Mouse (Mus musculus) inflammation-experienced regulatory T-cells, adult 6 months (primary cell): ENCODE measurements around the gene Rcvrn. TPM values are rescaled to one million over a fixed set of nuclear protein-coding genes. Genes with fewer than 3 reads are reported as not detected.

ENCODE experiments used
- ATAC-seq: one replicate; pipeline ENCODE4 v1.8.0; 2017
- polyA plus RNA-seq, 3 experiments: library from polyadenylated mRNA; unstranded; fragments of 100-300 nt; shearing (Covaris generic); gene quantifications; one replicate each; pipeline ENCODE4 v1.2.1; 2017

Rcvrn gene
- polyA plus RNA-seq: not detected

DNA sequence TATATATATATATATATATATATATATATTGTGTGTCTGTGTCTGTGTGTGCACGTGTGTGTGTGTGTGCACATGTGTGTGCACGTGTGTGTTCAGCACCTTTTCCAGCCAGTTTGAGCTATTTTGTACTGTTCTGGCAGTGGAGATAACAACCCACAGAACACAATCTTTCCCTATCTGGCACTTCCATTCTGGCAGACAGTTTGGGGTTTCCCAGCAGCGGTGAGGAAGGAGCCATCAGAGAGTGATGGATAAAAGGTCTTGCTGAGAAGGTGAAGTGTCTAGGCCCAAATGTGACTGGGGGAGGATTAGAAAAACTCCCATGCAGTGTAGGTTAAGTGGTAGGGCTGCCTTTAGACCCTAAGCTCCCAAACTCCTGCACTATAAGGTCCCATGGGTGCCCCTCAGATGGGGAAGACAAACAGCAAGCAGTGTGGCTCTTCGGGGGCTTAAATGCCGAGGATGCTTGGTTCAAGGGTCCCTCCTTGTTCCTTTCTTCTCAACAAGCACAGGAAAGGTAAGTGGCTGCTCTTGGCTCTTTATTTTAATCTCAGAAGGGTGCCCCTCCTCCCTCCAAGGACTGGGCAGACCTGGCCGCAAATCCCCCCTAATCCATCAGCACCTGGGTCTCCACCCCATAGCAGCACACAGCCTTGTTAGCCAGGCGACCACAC lies at the start of gene Rcvrn:
Rcvrn (plus strand) TSS at position 624 of the 674 bp plus-strand sequence.
- ATAC-seq: no peak

- ATAC-seq: no peak
These were observed 47.4 kb upstream of the Rcvrn start for GRCm38 (mm10) chr11:67647745-67648144.

DNA sequence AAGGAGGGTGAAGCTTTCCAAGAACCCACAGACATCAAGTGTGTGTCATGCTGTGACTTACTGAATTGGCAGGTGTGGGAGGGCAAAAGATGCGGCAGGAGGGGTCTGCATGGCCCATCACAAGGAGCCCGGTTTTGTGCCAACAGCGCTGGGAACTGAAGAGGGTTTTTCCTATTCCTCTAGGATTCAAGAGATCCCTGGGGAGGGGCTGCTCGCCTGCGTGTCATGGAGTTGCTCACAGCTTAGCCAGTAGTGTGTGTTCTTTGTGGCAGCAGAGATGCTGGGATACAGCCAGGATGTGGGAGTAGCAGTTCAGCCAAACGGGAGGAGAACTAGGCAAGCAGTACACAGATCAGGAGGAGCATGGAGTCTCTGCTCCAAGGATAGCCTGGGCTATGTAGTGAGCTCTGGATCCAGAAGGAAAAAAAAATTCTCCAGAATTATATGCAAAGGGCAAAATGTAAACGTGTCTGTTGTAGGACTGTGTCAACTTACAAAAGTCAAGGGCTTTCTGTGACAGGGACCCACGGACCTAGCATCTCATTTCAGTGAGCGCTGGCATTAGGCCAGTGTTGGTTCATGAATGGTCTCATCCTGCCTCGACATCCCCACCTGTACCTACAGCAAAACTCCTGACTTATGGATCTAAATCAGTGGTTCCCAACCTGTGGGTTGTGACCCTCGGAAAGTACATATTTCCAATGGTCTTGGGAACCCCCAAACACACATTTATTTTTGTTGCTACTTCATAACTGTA lies 46.3 kb upstream of the Rcvrn start:
- ATAC-seq: no peak

DNA sequence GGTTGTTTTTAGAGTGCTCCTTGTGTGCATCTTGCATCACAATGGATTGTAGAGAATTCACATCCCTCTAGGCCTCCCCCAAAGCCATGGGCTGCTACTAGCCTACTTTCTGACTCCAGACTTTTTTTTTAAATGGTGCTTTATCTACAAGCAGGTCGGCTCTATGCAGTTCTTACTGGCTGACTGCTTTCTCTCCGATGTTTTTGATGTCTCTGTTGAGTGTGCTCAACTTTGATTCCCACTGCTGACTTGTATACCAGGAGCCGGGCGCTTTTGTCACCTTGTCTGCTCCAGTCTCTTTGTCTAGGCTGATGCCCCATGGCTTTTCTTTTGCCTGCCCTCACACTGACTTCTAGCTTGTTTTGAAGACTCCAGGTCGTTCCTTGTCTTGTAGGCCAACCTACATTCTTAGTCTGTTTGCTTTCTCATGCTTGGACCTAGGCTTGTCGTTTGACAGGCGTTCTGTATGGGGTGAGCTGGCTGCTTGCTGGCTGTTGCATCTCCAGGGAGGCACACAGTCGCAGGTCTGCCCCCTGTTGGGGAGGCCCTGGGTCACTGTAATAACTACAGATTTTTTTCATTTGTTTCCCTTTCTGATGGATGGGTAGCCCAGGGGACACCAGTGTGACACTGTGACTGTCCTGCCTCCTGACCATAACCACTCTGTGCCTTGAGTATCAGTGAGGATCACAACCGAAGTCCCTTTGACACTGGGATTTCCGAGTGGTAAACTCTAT lies 45.0 kb upstream of the Rcvrn start:
- no peak for ATAC-seq

- ATAC-seq: no peak
These were observed 43.4 kb upstream of the Rcvrn start for GRCm38 (mm10) chr11:67651731-67652130.

DNA sequence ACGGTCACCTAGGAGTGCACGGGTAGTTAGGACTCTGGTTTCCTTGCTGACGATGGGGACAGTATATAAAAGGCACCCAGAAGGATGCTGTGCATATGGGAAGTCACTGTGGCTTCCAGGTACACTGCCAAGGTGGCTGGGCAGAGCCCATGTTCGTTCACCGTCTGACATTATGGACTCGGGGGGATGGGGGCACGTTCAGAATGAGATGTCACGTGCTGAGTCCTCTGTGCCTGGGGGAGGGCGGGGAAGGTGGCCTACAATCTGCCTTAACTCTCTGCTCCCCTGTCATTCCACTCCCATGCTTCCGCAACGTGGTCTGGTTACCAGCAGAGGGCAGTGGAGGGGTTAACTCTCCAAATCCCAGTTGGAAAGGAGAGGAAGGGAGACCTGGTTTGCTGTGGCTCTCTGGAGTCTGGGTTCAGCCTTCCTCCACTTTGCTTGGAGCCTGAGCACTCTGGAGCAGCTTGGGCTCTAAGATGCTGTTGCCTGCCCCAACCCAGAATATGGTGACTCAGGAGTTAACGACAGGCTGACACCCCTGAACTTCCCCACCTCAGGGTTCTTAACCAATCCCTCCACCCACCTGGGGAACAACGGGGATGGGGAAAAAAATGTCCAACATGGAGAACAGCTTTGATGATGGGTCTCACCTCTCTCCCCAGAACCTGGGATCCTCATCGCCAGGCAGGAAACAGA lies 42.8 kb upstream of the Rcvrn start:
- no peak for ATAC-seq

- ATAC-seq: no peak
These were observed 42.3 kb upstream of the Rcvrn start for GRCm38 (mm10) chr11:67652893-67653255.

- no peak for ATAC-seq
These were observed 41.5 kb upstream of the Rcvrn start for GRCm38 (mm10) chr11:67653521-67654090.

DNA sequence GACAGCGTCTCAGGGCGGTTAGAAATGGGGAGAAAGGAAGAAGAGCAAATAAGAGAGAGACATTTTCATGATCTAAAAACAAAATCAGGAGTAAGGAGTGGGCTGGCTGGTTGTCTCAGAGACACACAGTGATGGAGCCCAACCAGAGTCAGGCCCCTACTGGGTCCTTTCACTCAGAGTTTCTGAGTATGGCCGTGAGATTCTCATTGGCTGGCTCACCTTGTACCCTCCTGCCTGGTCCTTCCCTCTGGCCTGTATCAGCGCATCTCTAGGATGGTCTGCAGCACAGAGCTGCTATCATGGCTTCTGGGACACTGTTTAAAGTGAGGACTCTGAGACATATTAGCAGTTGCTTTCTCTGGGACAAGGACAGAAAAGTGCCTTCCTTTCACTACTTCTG lies 40.6 kb upstream of the Rcvrn start:
- ATAC-seq: no peak

- no peak for ATAC-seq
These were observed 39.7 kb upstream of the Rcvrn start for GRCm38 (mm10) chr11:67655236-67655959.

DNA sequence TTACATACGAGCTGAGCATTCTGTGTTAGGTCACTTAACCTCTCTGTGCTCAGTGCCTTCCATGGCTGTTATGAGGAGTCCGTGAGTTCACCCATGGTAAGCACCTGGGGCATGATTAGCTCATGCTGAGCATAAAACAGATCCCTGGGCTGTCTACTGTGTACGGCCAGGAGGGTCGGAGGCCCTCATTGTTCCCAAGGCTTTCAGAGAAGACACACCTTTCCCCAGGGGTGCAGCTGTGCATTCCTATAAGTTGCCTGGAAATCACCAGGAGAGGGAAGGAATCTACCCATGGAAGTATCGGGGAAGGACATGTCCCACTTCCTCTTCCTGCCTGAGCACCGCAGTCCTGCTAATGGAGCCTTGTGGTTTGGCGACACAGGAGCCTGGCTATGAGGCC lies 38.8 kb upstream of the Rcvrn start:
- ATAC-seq: no peak

- no peak for ATAC-seq
These were observed 38.3 kb upstream of the Rcvrn start for GRCm38 (mm10) chr11:67656811-67657210.

DNA sequence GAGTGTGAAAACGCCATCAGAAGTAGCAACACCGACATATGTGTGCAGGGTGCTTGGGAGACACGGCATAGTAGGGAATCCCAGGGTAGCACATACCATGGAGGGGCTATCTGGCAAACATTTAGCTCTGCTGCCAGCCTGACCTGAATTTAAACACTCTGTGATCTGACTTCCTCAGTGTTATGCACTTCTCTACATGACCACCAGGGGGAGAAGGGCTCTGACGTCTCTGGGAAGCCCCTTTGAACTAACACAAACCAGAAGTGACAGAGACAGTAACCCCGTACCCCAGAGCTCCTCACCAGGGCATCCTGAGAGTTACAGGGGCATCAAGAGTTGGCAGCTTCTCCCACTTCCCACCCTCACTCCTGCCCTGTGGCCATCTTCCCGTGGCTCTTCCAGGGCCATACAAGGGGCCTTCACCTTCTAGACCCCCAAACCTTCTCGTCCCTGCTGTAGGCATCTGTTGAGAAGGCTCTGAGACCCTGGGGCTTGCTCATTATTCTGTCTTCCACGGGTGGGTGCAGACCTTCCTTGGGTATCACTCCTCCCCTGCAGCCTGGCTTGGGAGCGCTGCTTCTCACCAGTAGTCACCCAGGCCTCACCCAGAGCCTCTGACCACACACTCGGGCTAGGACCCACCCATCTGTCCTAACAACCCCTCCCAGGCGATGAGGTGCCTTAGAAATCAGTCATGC lies 37.3 kb upstream of the Rcvrn start:
- no peak for ATAC-seq

- ATAC-seq: no peak
These were observed 33.7 kb upstream of the Rcvrn start for GRCm38 (mm10) chr11:67661465-67661864.

GRCm38 (mm10) chr11:67663437-67663836 lies 31.7 kb upstream of the Rcvrn start:
- no peak for ATAC-seq

DNA sequence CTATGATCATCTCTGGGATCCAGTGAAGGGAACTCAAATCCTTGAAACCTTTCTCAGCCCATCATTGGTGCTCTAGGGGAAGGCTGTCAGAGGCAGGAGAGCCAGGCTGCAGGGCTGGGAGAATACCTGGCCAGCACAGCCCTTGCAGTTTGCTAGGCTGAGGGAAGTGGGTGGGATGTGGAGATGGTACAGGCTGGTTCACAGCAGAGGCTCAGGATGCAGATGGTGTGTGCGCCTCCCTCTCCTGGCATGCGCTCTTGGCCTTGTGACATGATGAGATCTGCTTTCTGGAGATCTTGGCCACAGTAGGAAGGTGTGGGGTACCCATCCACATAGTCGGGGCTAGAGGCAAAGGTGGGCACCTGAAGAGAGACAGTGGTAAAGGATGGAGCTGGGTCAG lies 30.9 kb upstream of the Rcvrn start:
- no peak for ATAC-seq

DNA sequence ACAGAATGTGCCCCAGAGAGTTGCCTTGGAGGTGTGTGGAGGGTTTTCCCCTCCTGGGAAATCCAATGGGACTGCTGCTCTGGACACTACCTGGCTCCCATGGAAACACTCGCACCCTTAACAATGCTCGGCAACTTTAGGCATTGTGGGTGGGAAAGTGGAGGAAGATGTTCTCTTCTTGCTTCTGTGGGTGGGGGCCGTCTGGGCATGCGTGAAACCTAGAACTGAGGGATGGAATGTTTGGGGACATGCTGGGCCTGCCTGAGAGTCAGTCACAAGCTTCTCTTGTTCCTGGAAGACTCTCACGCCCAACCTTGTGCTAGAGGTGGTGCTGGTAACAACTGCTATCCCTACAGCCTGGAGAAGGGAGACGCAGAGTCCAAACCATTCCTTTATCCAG lies 30.2 kb upstream of the Rcvrn start:
- no peak for ATAC-seq

GRCm38 (mm10) chr11:67666129-67666528 lies 29.0 kb upstream of the Rcvrn start:
- no peak for ATAC-seq

GRCm38 (mm10) chr11:67667531-67668332 lies 27.4 kb upstream of the Rcvrn start:
- no peak for ATAC-seq

DNA sequence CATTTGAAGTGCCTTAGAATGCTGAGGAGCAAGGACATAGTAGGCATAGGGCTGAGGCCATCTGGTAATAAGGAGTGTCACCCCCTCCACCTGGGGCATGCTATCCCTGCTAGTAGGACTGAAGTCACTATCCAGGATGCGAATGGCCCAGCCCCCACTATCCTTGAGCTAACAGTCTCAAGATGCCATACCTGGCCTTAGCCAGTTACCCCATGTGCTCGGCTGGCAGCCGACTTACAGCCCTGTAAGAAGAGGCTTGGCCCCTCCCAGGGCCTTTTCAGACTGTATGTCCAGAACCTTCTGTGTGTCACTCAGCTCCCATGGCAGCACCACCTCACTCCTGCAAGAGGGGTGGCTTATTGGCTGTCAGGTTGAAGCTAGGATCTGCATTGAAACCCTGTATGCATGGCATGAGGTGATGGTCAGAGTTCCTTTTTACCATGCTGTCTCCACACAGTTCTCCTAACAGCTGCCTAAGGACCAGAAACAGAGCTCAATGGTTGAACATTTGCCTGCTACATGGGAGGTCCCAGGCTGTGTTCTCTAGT lies 26.6 kb upstream of the Rcvrn start:
- no peak for ATAC-seq
